In genomic region chr6:37415034-37415433, GRCm38 (mm10) we compare ENCODE assay signal across 8 mouse cellular contexts. TPM values are rescaled to one million over a fixed set of nuclear protein-coding genes. Genes with fewer than 3 reads are reported as not detected.
DNase-seq lines count a peak whose midpoint lies in the region; ATAC-seq and TF ChIP-seq lines count a peak whose summit lies in the region.

No protein-coding gene starts in this region.

- no peak overlapping the region for H3K4me2 ChIP-seq in embryonic facial prominence, embryonic 14.5 days (ENCODE audit: low read depth, low read length)
- peak overlapping the region; percentile 31; the same call in 1 of the 2 replicates for H3K4me2 ChIP-seq in lung, embryonic 14.5 days

- ATAC-seq in embryonic facial prominence, embryonic 14.5 days (ENCODE audit: low read depth): peak; percentile 84
- ATAC-seq in lung, embryonic 14.5 days (ENCODE audit: insufficient read depth): peak; percentile 96

- peaks cover 5% of the 10 kb centered on the region; the same call in 1 of the 2 replicates for H3K36me3 ChIP-seq in embryonic facial prominence, embryonic 14.5 days (ENCODE audit: control insufficient read depth, insufficient read depth, low read length)
- H3K36me3 ChIP-seq in lung, embryonic 14.5 days (ENCODE audit: insufficient read depth): peaks cover 8% of the 10 kb centered on the region

- intact Hi-C loops in heart, postnatal 36 days (cut with DNase I): no loop called here
- intact Hi-C loops in left cerebral cortex, adult 2 months (cut with DNase I): no loop called here

- H3K4me1 ChIP-seq in embryonic facial prominence, embryonic 14.5 days (ENCODE audit: control insufficient read depth, insufficient read depth, low read length): peaks cover 35% of the 10 kb centered on the region
- peaks cover 38% of the 10 kb centered on the region for H3K4me1 ChIP-seq in lung, embryonic 14.5 days (ENCODE audit: insufficient read depth)

- H3K4me3 ChIP-seq in embryonic facial prominence, embryonic 14.5 days (ENCODE audit: low read depth, low read length): no peak overlapping the region
- no peak overlapping the region for H3K4me3 ChIP-seq in lung, embryonic 14.5 days (ENCODE audit: low read depth, low read length)
- H3K4me3 ChIP-seq in left cerebral cortex, adult 2 months: no peak overlapping the region

- TF ChIP-seq CTCF in lung, embryonic 14.5 days (IDR thresholded peaks at IDR 0.05; ENCODE audit: low read depth): no peak
- TF ChIP-seq CTCF in left cerebral cortex, adult 2 months (IDR thresholded peaks at IDR 0.05): no peak

- DNase-seq in ZHBTc4 (ENCODE audit: low read depth, low spot score): peak; percentile 54
- peak; percentile 89 for DNase-seq in embryonic facial prominence, embryonic 14.5 days (ENCODE audit: low spot score)
- DNase-seq in heart, postnatal 36 days: peak; percentile 59 to 65
- peak; percentile 91 for DNase-seq in lung, embryonic 14.5 days
- DNase-seq in adrenal gland, postnatal 14 days: no peak
- no peak for DNase-seq in left cerebral cortex, adult 2 months (ENCODE audit: extremely low spot score in 1 of 2, low spot score in 2 of 2)
- DNase-seq in left cerebral cortex, adult 8-10 months (ENCODE audit: low spot score in 2 of 2): no peak
- no peak for DNase-seq in right cerebral cortex, postnatal 10 days (ENCODE audit: low spot score in 2 of 2)

- H3K9ac ChIP-seq in embryonic facial prominence, embryonic 14.5 days (ENCODE audit: low read depth, low read length): no peak overlapping the region
- H3K9ac ChIP-seq in lung, embryonic 14.5 days: no peak overlapping the region; the same call in 1 of the 2 replicates

- 30% methylated on average over 7 of the region's 7 CpGs for WGBS in embryonic facial prominence, embryonic 14.5 days
- 32% methylated on average over 7 of the region's 7 CpGs for WGBS in lung, embryonic 14.5 days

- H3K9me3 ChIP-seq in embryonic facial prominence, embryonic 14.5 days (ENCODE audit: control insufficient read depth, low read length): no peaks in the 10 kb centered on the region
- H3K9me3 ChIP-seq in lung, embryonic 14.5 days (ENCODE audit: low read depth, low read length): no peaks in the 10 kb centered on the region

- no peaks in the 10 kb centered on the region for H3K27me3 ChIP-seq in embryonic facial prominence, embryonic 14.5 days (replicated peaks; ENCODE audit: control insufficient read depth, insufficient read depth, low read length)
- H3K27me3 ChIP-seq in lung, embryonic 14.5 days (ENCODE audit: insufficient read depth, low read length): no peaks in the 10 kb centered on the region

- peak overlapping the region; percentile 74; the same call in 1 of the 2 replicates for H3K27ac ChIP-seq in embryonic facial prominence, embryonic 14.5 days (replicated peaks; ENCODE audit: low read depth, low read length)
- H3K27ac ChIP-seq in lung, embryonic 14.5 days (ENCODE audit: low read depth): peak overlapping the region; percentile 92
- no peak overlapping the region for H3K27ac ChIP-seq in left cerebral cortex, adult 2 months

RNA-seq across cellular contexts. Expression of gene Creb3l2, which starts 26.9 kb away (rescaled TPM):
- polyA plus RNA-seq in embryonic facial prominence, embryonic 14.5 days (2014; fragmentation: Nextera tagmentation; extraction: Ambion mirVana): 34.5 and 35.3 TPM in 2 replicates
- 10 to 100 TPM; 21.5 to 22.6 TPM for total RNA-seq in heart, postnatal 36 days (2021)
- polyA plus RNA-seq in lung, embryonic 14.5 days (2014; fragmentation: Nextera tagmentation; extraction: Ambion mirVana): 33.1 and 35.6 TPM in 2 replicates
- total RNA-seq in adrenal gland, postnatal 14 days (2021): 50.0 and 50.8 TPM in 2 replicates
- total RNA-seq in left cerebral cortex, adult 2 months (2021): 1 to 10 TPM; 6.2 to 8.1 TPM
- total RNA-seq in left cerebral cortex, adult 8-10 months (2022): 10 to 100 TPM in 1 of 4 experiments, 1 to 10 TPM in 3; 7.9 to 10.8 (median 9.6) TPM

Comparison
In these comparisons a context has a peak if more than half of its experiments do, and no peak if none do; other contexts are left out.
1. DNase-seq: peak in ZHBTc4 (single experiment), embryonic facial prominence, embryonic 14.5 days (single experiment), heart, postnatal 36 days (2 of 2) and lung, embryonic 14.5 days (single experiment); none in adrenal gland, postnatal 14 days (single experiment), left cerebral cortex, adult 2 months (0 of 2), left cerebral cortex, adult 8-10 months (0 of 2) and right cerebral cortex, postnatal 10 days (0 of 2).